In the genomic region with DNA sequence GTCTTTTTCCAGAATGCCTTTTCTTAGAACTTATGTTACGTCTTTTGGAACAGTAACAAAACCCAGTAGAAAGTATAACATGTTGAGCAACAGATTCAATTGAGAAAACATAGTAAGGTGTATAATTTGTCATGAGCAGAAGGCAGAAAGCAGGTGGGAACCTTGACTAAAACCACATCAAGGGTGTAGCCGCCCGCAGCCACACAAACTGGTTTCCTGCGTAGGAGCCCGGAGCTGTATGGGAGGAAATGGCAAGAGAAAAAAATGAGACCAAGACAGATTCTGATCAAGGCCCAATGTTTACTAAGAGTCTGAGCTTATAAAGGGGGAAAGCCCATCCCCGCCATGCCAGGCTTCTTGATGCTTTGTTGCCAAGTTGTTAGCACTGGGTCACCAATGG, we compare ENCODE assay signal across 19 mouse cellular contexts. TPM values are rescaled to one million over a fixed set of nuclear protein-coding genes. Genes with fewer than 3 reads are reported as not detected.
DNase-seq lines count a peak whose midpoint lies in the region; ATAC-seq lines count a peak whose summit lies in the region.
"Had no signal": no experiment of that assay in that cellular context is flagged by ENCODE, and none has a peak within 500 bp of the region (broad histone marks: within the 10 kb centered on the region; RNA-seq: fewer than 3 reads in every experiment).

No protein-coding gene starts in this region.

- WGBS in midbrain, embryonic 16.5 days: 89% methylated on average over 6 of the region's 6 CpGs

- H3K4me2 ChIP-seq in midbrain, embryonic 16.5 days (ENCODE audit: low read length): no peak overlapping the region
- H3K4me2 ChIP-seq: embryonic facial prominence, embryonic 13.5 days; heart, embryonic 12.5 days; lung, embryonic 14.5 days had no signal

- H3K27ac ChIP-seq in midbrain, embryonic 16.5 days (ENCODE audit: low read length): no peak overlapping the region
- H3K27ac ChIP-seq: embryonic facial prominence, embryonic 13.5 days; midbrain, embryonic 10.5 days had no signal

- H3K4me3 ChIP-seq in midbrain, embryonic 16.5 days (ENCODE audit: low read depth, low read length): no peak overlapping the region
- H3K4me3 ChIP-seq: embryonic facial prominence, embryonic 13.5 days; heart, embryonic 12.5 days; midbrain, embryonic 10.5 days; myocyte had no signal

- H3K9ac ChIP-seq in midbrain, embryonic 16.5 days (ENCODE audit: low read depth, low read length): no peak overlapping the region
- H3K9ac ChIP-seq: embryonic facial prominence, embryonic 13.5 days; heart, embryonic 12.5 days; lung, embryonic 14.5 days had no signal

- no peaks in the 10 kb centered on the region for H3K9me3 ChIP-seq in midbrain, embryonic 16.5 days (replicated peaks; ENCODE audit: control insufficient read depth, low read length, poor library complexity, severe bottlenecking)
- H3K9me3 ChIP-seq: embryonic facial prominence, embryonic 13.5 days; heart, embryonic 12.5 days; midbrain, embryonic 10.5 days had no signal

- no peaks in the 10 kb centered on the region for H3K27me3 ChIP-seq in midbrain, embryonic 16.5 days (ENCODE audit: control insufficient read depth, insufficient read depth, low read depth, low read length)
- H3K27me3 ChIP-seq: CH12.LX; embryonic facial prominence, embryonic 13.5 days; heart, embryonic 12.5 days had no signal

- no peaks in the 10 kb centered on the region for H3K36me3 ChIP-seq in midbrain, embryonic 16.5 days (ENCODE audit: control insufficient read depth, insufficient read depth, low read length)
- H3K36me3 ChIP-seq: embryonic facial prominence, embryonic 13.5 days; heart, embryonic 12.5 days; midbrain, embryonic 10.5 days had no signal

- peak; percentile 25 for DNase-seq in spleen, adult 12 weeks (ENCODE audit: low spot score)
- DNase-seq in spleen, postnatal 14 days (ENCODE audit: low spot score in 2 of 2): no peak
- DNase-seq in spleen, postnatal 36 days (ENCODE audit: low spot score in 2 of 2): peak; percentile 29 to 39
- peak; percentile 87 for DNase-seq in thymus, postnatal 4 days
- no peak for DNase-seq in left cerebral cortex, postnatal 36 days (ENCODE audit: low spot score in 2 of 2)
- DNase-seq: cerebellum, adult 11 months; cerebellum, postnatal 36 days; gastrocnemius, postnatal 36 days; heart, postnatal 4 days; liver; lung, embryonic 14.5 days; right cerebral cortex, adult 18-20 months had no signal

- peaks cover 6% of the 10 kb centered on the region; the same call in 1 of the 2 replicates for H3K4me1 ChIP-seq in midbrain, embryonic 16.5 days (ENCODE audit: control insufficient read depth, insufficient read depth, low read length)
- H3K4me1 ChIP-seq: embryonic facial prominence, embryonic 13.5 days; heart, embryonic 12.5 days; midbrain, embryonic 10.5 days had no signal

- intact Hi-C loops in left cerebral cortex, postnatal 36 days (cut with DNase I): no loop called here

- peak; percentile 55; the same call in 1 of the 2 replicates for ATAC-seq in common myeloid progenitor, adult 5-6 weeks (replicated peaks; ENCODE audit: low read depth, poor library complexity, severe bottlenecking)
- ATAC-seq in midbrain, embryonic 16.5 days: no peak

RNA-seq across cellular contexts. Expression of a gene that starts 32.0 kb away (rescaled TPM):
- 0.68 and 1.5 TPM in 2 replicates for total RNA-seq in common myeloid progenitor, adult 5-6 weeks (2017)
- total RNA-seq in left cerebral cortex, postnatal 36 days (2021): 10 to 100 TPM in 1 of 2 experiments, 1 to 10 TPM in 1; 9.0 to 14.2 TPM
- polyA plus RNA-seq in midbrain, embryonic 16.5 days (2015; fragmentation: Nextera tagmentation; extraction: Ambion mirVana): 0.05 and 0.24 TPM in 2 replicates
- total RNA-seq: CH12.LX had no signal

Comparison
In these comparisons a context has a peak if more than half of its experiments do, and no peak if none do; other contexts are left out.
1. DNase-seq: peak in spleen, adult 12 weeks (single experiment), spleen, postnatal 36 days (2 of 2) and thymus, postnatal 4 days (single experiment); none in spleen, postnatal 14 days (0 of 2) and left cerebral cortex, postnatal 36 days (0 of 2).